Mouse (Mus musculus): ENCODE measurements around the gene Cul4b. TPM values are rescaled to one million over a fixed set of nuclear protein-coding genes. Genes with fewer than 3 reads are reported as not detected.

Gene Cul4b
- polyA plus RNA-seq (2011; ENCODE audit: insufficient read depth, insufficient read length, low read depth, missing spikeins), result 530 and 557 TPM in 2 replicates

DNA sequence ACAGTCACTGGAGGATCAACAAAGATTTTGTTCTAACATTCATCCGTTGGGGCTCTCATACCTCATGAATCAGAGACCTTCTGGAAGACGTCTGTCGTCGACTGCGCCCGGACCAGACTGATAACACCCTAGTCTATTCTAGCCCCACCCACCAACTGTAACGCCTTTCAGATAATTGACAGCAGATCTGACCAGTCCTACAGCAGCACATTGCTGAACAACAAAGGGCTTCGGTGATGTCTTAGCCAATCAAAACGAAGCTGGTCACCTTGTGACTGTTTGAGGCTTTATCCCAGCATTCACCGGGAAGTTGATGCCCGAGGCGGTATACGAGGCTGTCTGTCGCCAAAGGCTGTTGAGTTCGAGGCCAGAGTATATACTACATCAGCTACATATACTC, at the start of gene Cul4b:
Gene Cul4b, minus strand, starts transcription at position 119 of the 400 bp plus-strand sequence.
- Histone ChIP-seq H3K27me3 (ENCODE audit: control insufficient read depth, insufficient read depth, low read length, poor library complexity, severe bottlenecking) (no peaks in the 10 kb centered on the region), H3K4me1 (ENCODE audit: control insufficient read depth, insufficient read depth, low read length) (no peaks in the 10 kb centered on the region), H3K36me3 (ENCODE audit: control insufficient read depth, insufficient read depth, low read length, poor library complexity, severe bottlenecking) (peaks cover 9% of the 10 kb centered on the region), H3K9me3 (replicated peaks; ENCODE audit: control insufficient read depth, insufficient read depth, low read length, poor library complexity, severe bottlenecking) (no peaks in the 10 kb centered on the region), H3K27ac (ENCODE audit: insufficient read depth, low read length) (peak within 1 kb of the TSS; percentile 22; the same call in 1 of the 2 replicates), H3K4me3 (ENCODE audit: low read depth, low read length) (peak within 1 kb of the TSS; percentile 79), H3K9ac (ENCODE audit: low read depth, poor library complexity, severe bottlenecking) (peak within 1 kb of the TSS; percentile 56)
- TF ChIP-seq CTCF (IDR thresholded peaks at IDR 0.05; ENCODE audit: low read depth, low read length) (no peak), POLR2A (IDR thresholded peaks at IDR 0.05; ENCODE audit: insufficient read depth, low read length) (peak; percentile 87)

DNA sequence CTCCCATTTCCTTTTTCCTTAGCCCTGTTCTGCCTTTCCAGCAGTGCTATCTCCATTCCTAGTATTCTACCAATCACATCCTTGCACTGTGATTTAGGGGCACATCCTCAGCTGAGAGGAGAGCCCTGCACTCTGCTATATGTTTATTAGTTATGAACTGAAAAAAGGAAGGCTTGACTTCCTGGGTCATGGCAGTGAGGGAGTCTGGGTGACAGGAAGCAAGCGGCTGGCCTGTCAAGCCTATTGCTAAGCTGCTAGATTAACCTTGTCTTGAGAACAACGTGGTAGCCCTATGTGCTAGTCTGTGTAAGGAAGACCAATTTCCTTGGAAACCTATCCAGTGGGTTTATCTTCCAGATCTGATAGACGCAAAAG, 25.0 kb upstream of the Cul4b start:
- H3K27ac ChIP-seq (ENCODE audit: insufficient read depth, low read length), result peak overlapping the region; percentile 30
- H3K27me3 ChIP-seq (ENCODE audit: control insufficient read depth, insufficient read depth, low read length, poor library complexity, severe bottlenecking), result no peaks in the 10 kb centered on the region
- no peaks in the 10 kb centered on the region for H3K9me3 ChIP-seq (replicated peaks; ENCODE audit: control insufficient read depth, insufficient read depth, low read length, poor library complexity, severe bottlenecking)
- no peaks in the 10 kb centered on the region for H3K36me3 ChIP-seq (ENCODE audit: control insufficient read depth, insufficient read depth, low read length, poor library complexity, severe bottlenecking)
- TF ChIP-seq POLR2A (IDR thresholded peaks at IDR 0.05; ENCODE audit: insufficient read depth, low read length), result no peak
- TF ChIP-seq CTCF (IDR thresholded peaks at IDR 0.05; ENCODE audit: low read depth, low read length), result no peak
- no peak for TF ChIP-seq EP300 (IDR thresholded peaks at IDR 0.05; ENCODE audit: insufficient read depth, low read depth, low read length)
- H3K4me1 ChIP-seq (ENCODE audit: control insufficient read depth, insufficient read depth, low read length), result no peaks in the 10 kb centered on the region
- peak overlapping the region; percentile 90 for H3K4me3 ChIP-seq (ENCODE audit: low read depth, low read length)
- H3K9ac ChIP-seq (ENCODE audit: low read depth, poor library complexity, severe bottlenecking), result peak overlapping the region; percentile 84

DNA sequence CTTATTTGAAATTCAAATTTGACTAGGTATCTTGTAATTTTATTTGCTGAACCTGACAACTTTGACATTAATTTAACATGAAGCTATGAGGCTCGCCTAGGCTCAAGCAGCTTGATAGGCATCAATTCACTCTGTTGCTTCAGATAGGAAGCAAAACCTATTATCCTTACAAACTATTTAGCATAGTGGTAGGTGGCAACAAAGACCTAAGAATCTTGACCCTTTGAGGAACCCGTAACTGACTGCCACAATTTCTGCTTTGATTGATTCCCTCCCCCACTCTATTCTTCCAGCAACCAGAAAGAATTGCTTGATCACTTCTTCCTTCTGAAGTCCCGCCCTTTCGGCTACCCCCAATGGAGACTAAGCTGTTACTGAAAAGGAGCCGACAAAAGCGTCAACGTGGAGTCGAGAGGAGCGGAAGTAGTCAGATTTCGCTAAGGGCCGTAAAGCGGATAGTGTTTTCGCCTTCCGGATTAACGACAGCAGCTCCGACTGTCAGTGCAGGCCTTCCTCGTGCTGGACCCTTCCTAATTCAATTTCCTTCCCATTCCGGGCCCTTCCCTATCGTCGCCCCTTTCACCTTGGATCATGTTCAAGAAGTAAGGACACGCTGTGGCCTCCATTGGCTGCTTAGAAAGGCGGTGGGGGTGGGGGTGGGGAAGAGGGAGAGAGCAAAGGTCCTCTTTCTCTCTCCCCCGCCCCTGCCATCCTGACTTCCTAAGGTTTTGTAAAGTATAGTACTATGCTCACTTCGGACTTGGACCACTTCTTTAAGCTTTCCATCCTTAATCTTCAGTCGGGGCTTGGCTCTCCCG, 24.4 kb upstream of the Cul4b start, which contains the start of gene Mcts1:
Gene Mcts1, plus strand, starts transcription at position 402 of the 818 bp plus-strand sequence.
- Histone ChIP-seq H3K4me3 (ENCODE audit: low read depth, low read length) (peak within 1 kb of the TSS; percentile 90), H3K4me1 (ENCODE audit: control insufficient read depth, insufficient read depth, low read length) (no peaks in the 10 kb centered on the region), H3K27me3 (ENCODE audit: control insufficient read depth, insufficient read depth, low read length, poor library complexity, severe bottlenecking) (no peaks in the 10 kb centered on the region), H3K27ac (ENCODE audit: insufficient read depth, low read length) (peak within 1 kb of the TSS; percentile 30), H3K9me3 (replicated peaks; ENCODE audit: control insufficient read depth, insufficient read depth, low read length, poor library complexity, severe bottlenecking) (no peaks in the 10 kb centered on the region), H3K36me3 (ENCODE audit: control insufficient read depth, insufficient read depth, low read length, poor library complexity, severe bottlenecking) (no peaks in the 10 kb centered on the region), H3K9ac (ENCODE audit: low read depth, poor library complexity, severe bottlenecking) (peak within 1 kb of the TSS; percentile 84)
- TF ChIP-seq CTCF (IDR thresholded peaks at IDR 0.05; ENCODE audit: low read depth, low read length) (no peak), POLR2A (IDR thresholded peaks at IDR 0.05; ENCODE audit: insufficient read depth, low read length) (peak; percentile 22), EP300 (IDR thresholded peaks at IDR 0.05; ENCODE audit: insufficient read depth, low read depth, low read length) (no peak)

DNA sequence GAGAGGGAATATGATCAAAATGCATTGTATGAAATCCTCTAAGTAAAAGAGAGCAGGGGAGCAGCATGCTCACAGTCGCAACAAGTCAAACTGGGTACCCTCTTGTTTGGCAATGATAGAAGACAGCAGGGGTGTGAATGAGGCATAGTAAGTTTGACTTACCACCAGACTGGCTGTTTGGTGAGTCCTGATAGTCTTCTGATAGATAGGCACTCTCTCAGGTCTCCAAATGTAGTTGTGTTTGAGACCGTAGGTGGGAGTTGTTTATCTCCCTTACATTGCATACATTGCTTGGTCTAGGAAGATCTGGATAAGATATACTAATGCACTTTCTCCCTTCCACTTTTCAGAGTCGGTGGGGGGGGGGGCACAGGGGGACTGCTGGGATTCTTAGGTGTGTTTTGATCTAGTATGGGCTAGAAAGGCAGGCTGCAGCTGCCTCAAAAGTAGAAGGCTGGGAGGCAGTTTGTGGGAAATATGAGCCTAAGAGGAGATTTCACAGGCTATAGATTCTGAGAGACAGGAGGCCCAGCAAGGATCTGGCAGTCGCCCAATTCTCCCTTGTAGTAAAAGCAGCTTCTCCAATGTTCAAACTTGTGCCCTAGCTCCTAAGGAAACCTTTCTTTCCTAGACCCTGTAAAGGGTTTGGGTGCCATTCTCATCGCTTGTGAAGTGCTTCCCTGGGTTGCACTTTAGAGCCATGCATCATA, 17.3 kb upstream of the Cul4b start:
- TF ChIP-seq EP300 (IDR thresholded peaks at IDR 0.05; ENCODE audit: insufficient read depth, low read depth, low read length) (no peak), POLR2A (IDR thresholded peaks at IDR 0.05; ENCODE audit: insufficient read depth, low read length) (no peak), CTCF (IDR thresholded peaks at IDR 0.05; ENCODE audit: low read depth, low read length) (no peak)
- H3K9ac ChIP-seq (ENCODE audit: low read depth, poor library complexity, severe bottlenecking), result no peak overlapping the region
- H3K36me3 ChIP-seq (ENCODE audit: control insufficient read depth, insufficient read depth, low read length, poor library complexity, severe bottlenecking), result no peaks in the 10 kb centered on the region
- no peaks in the 10 kb centered on the region for H3K27me3 ChIP-seq (ENCODE audit: control insufficient read depth, insufficient read depth, low read length, poor library complexity, severe bottlenecking)
- no peaks in the 10 kb centered on the region for H3K4me1 ChIP-seq (ENCODE audit: control insufficient read depth, insufficient read depth, low read length)
- no peak overlapping the region for H3K4me3 ChIP-seq (ENCODE audit: low read depth, low read length)
- H3K27ac ChIP-seq (ENCODE audit: insufficient read depth, low read length), result no peak overlapping the region
- H3K9me3 ChIP-seq (replicated peaks; ENCODE audit: control insufficient read depth, insufficient read depth, low read length, poor library complexity, severe bottlenecking), result no peaks in the 10 kb centered on the region

DNA sequence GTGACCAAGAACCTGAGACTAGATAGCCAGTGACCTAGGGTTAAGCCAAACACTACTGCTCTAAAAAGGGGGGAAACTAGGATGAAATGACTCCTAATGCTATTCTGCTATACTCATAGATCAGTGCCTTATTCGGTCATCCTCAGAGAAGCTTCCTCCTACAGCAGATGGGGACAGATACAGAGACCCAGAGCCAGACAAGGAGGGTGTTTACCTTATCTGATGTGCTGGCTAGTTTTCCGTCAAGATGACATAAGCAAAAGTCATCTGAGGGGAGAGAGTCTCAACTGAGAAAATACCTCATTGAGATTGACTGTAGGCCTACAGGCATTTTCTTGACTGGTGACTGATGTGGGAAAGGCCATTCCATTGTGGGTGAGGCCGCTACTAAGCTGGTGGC, 15.8 kb upstream of the Cul4b start:
- Histone ChIP-seq H3K27me3 (ENCODE audit: control insufficient read depth, insufficient read depth, low read length, poor library complexity, severe bottlenecking) (no peaks in the 10 kb centered on the region), H3K4me3 (ENCODE audit: low read depth, low read length) (no peak overlapping the region), H3K4me1 (ENCODE audit: control insufficient read depth, insufficient read depth, low read length) (no peaks in the 10 kb centered on the region), H3K36me3 (ENCODE audit: control insufficient read depth, insufficient read depth, low read length, poor library complexity, severe bottlenecking) (no peaks in the 10 kb centered on the region), H3K9ac (ENCODE audit: low read depth, poor library complexity, severe bottlenecking) (no peak overlapping the region), H3K27ac (ENCODE audit: insufficient read depth, low read length) (no peak overlapping the region), H3K9me3 (replicated peaks; ENCODE audit: control insufficient read depth, insufficient read depth, low read length, poor library complexity, severe bottlenecking) (no peaks in the 10 kb centered on the region)
- TF ChIP-seq CTCF (IDR thresholded peaks at IDR 0.05; ENCODE audit: low read depth, low read length) (no peak), EP300 (IDR thresholded peaks at IDR 0.05; ENCODE audit: insufficient read depth, low read depth, low read length) (no peak), POLR2A (IDR thresholded peaks at IDR 0.05; ENCODE audit: insufficient read depth, low read length) (no peak)
